Mouse (Mus musculus): Measurements from ENCODE around the gene Strbp. TPM values are rescaled to one million over a fixed set of nuclear protein-coding genes. Genes with fewer than 3 reads are reported as not detected.

The Strbp gene
- polyA plus RNA-seq, 1 experiment from 2014 or later = 11.4 TPM

DNA sequence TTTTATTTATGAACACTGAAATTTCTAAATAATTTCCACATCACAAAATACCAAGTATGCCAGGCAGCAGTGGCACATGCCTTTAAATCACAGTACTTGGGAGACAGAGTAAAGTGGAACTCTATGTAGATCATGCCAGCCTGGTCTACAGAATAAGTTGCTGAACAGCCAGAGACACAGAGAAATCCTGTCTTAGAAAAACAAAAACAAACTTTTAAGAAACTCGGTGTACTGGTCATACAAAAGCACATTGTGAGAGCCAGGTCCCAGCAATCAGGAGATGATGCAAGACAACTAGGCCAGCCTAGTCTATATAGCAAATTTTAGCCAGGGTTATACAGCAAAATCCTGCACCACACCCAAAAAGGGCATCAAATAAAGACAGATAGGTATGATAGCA, 52.6 kb downstream of the Strbp start:
- no peak overlapping the region for H3K4me2 ChIP-seq (ENCODE audit: low read depth, low read length)
- H3K4me3 ChIP-seq (ENCODE audit: low read depth, low read length) = no peak overlapping the region
- H3K9ac ChIP-seq (ENCODE audit: low read depth, low read length) = no peak overlapping the region
- no peaks in the 10 kb centered on the region for H3K4me1 ChIP-seq (ENCODE audit: control insufficient read depth, low read depth, low read length)
- H3K36me3 ChIP-seq (ENCODE audit: control insufficient read depth, insufficient read depth) = no peaks in the 10 kb centered on the region
- H3K27me3 ChIP-seq (ENCODE audit: control insufficient read depth, insufficient read depth, low read depth, low read length) = no peaks in the 10 kb centered on the region
- 49% methylated on average over 1 of the region's 1 CpGs for WGBS (ENCODE audit: insufficient replicate concordance)
- no peak for ATAC-seq (ENCODE audit: low read depth)
- no peak overlapping the region for H3K27ac ChIP-seq (ENCODE audit: low read length)
- H3K9me3 ChIP-seq (replicated peaks; ENCODE audit: control insufficient read depth, low read length) = no peaks in the 10 kb centered on the region

- Histone ChIP-seq H3K4me2 (ENCODE audit: low read depth, low read length) (no peak overlapping the region), H3K27me3 (ENCODE audit: control insufficient read depth, insufficient read depth, low read depth, low read length) (no peaks in the 10 kb centered on the region), H3K27ac (ENCODE audit: low read length) (no peak overlapping the region), H3K9me3 (replicated peaks; ENCODE audit: control insufficient read depth, low read length) (no peaks in the 10 kb centered on the region), H3K9ac (ENCODE audit: low read depth, low read length) (no peak overlapping the region), H3K4me1 (ENCODE audit: control insufficient read depth, low read depth, low read length) (no peaks in the 10 kb centered on the region), H3K4me3 (ENCODE audit: low read depth, low read length) (no peak overlapping the region), H3K36me3 (ENCODE audit: control insufficient read depth, insufficient read depth) (no peaks in the 10 kb centered on the region)
- 66% methylated on average over 2 of the region's 2 CpGs for WGBS (ENCODE audit: insufficient replicate concordance)
- ATAC-seq (ENCODE audit: low read depth) = no peak
Observed at GRCm38 (mm10) chr2:37649590-37649989, 54.1 kb downstream of the Strbp start.

GRCm38 (mm10) chr2:37648966-37649365, 54.7 kb downstream of the Strbp start:
- H3K9me3 ChIP-seq (replicated peaks; ENCODE audit: control insufficient read depth, low read length) = no peaks in the 10 kb centered on the region
- no peaks in the 10 kb centered on the region for H3K4me1 ChIP-seq (ENCODE audit: control insufficient read depth, low read depth, low read length)
- H3K36me3 ChIP-seq (ENCODE audit: control insufficient read depth, insufficient read depth) = no peaks in the 10 kb centered on the region
- no peak overlapping the region for H3K4me2 ChIP-seq (ENCODE audit: low read depth, low read length)
- no peak for ATAC-seq (ENCODE audit: low read depth)
- no peak overlapping the region for H3K27ac ChIP-seq (ENCODE audit: low read length)
- H3K27me3 ChIP-seq (ENCODE audit: control insufficient read depth, insufficient read depth, low read depth, low read length) = no peaks in the 10 kb centered on the region
- no peak overlapping the region for H3K9ac ChIP-seq (ENCODE audit: low read depth, low read length)
- WGBS (ENCODE audit: insufficient replicate concordance) = 84% methylated on average over 1 of the region's 1 CpGs
- H3K4me3 ChIP-seq (ENCODE audit: low read depth, low read length) = no peak overlapping the region

DNA sequence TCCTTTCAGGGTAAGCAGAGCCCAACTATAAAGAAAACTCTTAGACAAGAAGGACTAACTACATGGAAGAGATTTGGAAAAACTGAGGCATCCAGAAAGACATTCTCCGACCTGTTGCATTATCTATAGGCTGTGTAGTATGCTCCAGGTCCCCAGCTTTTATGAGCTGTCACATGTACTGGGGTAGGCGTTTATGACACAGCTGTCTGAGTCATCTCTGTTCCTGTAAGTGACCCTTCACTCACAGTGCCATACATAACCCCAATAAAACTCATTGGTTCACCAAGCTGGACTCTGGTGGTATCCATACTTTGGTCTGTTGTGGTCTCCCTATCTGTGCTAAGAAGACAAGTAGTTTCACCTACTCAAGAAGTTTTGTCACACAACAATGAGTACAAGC, 80.3 kb downstream of the Strbp start:
- no peak overlapping the region for H3K27ac ChIP-seq (ENCODE audit: low read length)
- no peak overlapping the region for H3K4me3 ChIP-seq (ENCODE audit: low read depth, low read length)
- no peaks in the 10 kb centered on the region for H3K36me3 ChIP-seq (ENCODE audit: control insufficient read depth, insufficient read depth)
- no peak overlapping the region for H3K9ac ChIP-seq (ENCODE audit: low read depth, low read length)
- no peaks in the 10 kb centered on the region for H3K27me3 ChIP-seq (ENCODE audit: control insufficient read depth, insufficient read depth, low read depth, low read length)
- no peaks in the 10 kb centered on the region for H3K4me1 ChIP-seq (ENCODE audit: control insufficient read depth, low read depth, low read length)
- H3K4me2 ChIP-seq (ENCODE audit: low read depth, low read length) = no peak overlapping the region
- WGBS (ENCODE audit: insufficient replicate concordance) = 71% methylated on average over 2 of the region's 2 CpGs
- H3K9me3 ChIP-seq (replicated peaks; ENCODE audit: control insufficient read depth, low read length) = no peaks in the 10 kb centered on the region
- ATAC-seq (ENCODE audit: low read depth) = no peak

DNA sequence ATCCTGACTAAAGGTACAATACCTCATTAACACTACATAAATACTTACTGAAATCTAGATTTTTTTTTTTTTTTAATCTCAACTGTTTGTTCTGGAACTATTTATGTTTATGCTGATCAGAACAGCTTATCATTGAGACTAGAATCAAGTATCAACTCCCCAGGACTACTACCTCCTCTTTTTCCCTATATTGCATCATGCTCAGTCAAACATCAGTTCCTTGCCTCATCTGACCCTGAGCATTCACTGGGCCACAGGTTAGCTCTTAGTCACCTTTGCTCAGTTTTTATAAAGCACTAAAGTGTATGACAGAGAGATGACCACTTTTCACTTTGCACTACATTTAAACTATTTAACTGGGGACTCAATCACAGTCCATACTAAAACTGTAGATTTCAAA, 115.7 kb downstream of the Strbp start:
- Histone ChIP-seq H3K9ac (ENCODE audit: low read depth, low read length) (no peak overlapping the region), H3K27ac (ENCODE audit: low read length) (no peak overlapping the region), H3K27me3 (ENCODE audit: control insufficient read depth, insufficient read depth, low read depth, low read length) (no peaks in the 10 kb centered on the region), H3K4me2 (ENCODE audit: low read depth, low read length) (no peak overlapping the region), H3K4me3 (ENCODE audit: low read depth, low read length) (no peak overlapping the region), H3K9me3 (replicated peaks; ENCODE audit: control insufficient read depth, low read length) (no peaks in the 10 kb centered on the region), H3K36me3 (ENCODE audit: control insufficient read depth, insufficient read depth) (peaks cover 2% of the 10 kb centered on the region; the same call in 1 of the 2 replicates), H3K4me1 (ENCODE audit: control insufficient read depth, low read depth, low read length) (no peaks in the 10 kb centered on the region)
- ATAC-seq (ENCODE audit: low read depth) = peak; percentile 62; the same call in 1 of the 2 replicates

GRCm38 (mm10) chr2:37578185-37578584, 125.5 kb downstream of the Strbp start:
- Histone ChIP-seq H3K9me3 (replicated peaks; ENCODE audit: control insufficient read depth, low read length) (no peaks in the 10 kb centered on the region), H3K4me2 (ENCODE audit: low read depth, low read length) (no peak overlapping the region), H3K4me3 (ENCODE audit: low read depth, low read length) (no peak overlapping the region), H3K27me3 (ENCODE audit: control insufficient read depth, insufficient read depth, low read depth, low read length) (no peaks in the 10 kb centered on the region), H3K36me3 (ENCODE audit: control insufficient read depth, insufficient read depth) (no peaks in the 10 kb centered on the region), H3K27ac (ENCODE audit: low read length) (no peak overlapping the region), H3K9ac (ENCODE audit: low read depth, low read length) (no peak overlapping the region), H3K4me1 (ENCODE audit: control insufficient read depth, low read depth, low read length) (no peaks in the 10 kb centered on the region)
- ATAC-seq (ENCODE audit: low read depth) = no peak
- 55% methylated on average over 2 of the region's 2 CpGs for WGBS (ENCODE audit: insufficient replicate concordance)

GRCm38 (mm10) chr2:37576661-37577060, 127.0 kb downstream of the Strbp start:
- no peaks in the 10 kb centered on the region for H3K27me3 ChIP-seq (ENCODE audit: control insufficient read depth, insufficient read depth, low read depth, low read length)
- H3K4me3 ChIP-seq (ENCODE audit: low read depth, low read length) = no peak overlapping the region
- H3K4me1 ChIP-seq (ENCODE audit: control insufficient read depth, low read depth, low read length) = no peaks in the 10 kb centered on the region
- no peak overlapping the region for H3K27ac ChIP-seq (ENCODE audit: low read length)
- no peaks in the 10 kb centered on the region for H3K36me3 ChIP-seq (ENCODE audit: control insufficient read depth, insufficient read depth)
- H3K9me3 ChIP-seq (replicated peaks; ENCODE audit: control insufficient read depth, low read length) = no peaks in the 10 kb centered on the region
- 69% methylated on average over 1 of the region's 1 CpGs for WGBS (ENCODE audit: insufficient replicate concordance)
- H3K9ac ChIP-seq (ENCODE audit: low read depth, low read length) = no peak overlapping the region
- no peak overlapping the region for H3K4me2 ChIP-seq (ENCODE audit: low read depth, low read length)
- ATAC-seq (ENCODE audit: low read depth) = no peak

DNA sequence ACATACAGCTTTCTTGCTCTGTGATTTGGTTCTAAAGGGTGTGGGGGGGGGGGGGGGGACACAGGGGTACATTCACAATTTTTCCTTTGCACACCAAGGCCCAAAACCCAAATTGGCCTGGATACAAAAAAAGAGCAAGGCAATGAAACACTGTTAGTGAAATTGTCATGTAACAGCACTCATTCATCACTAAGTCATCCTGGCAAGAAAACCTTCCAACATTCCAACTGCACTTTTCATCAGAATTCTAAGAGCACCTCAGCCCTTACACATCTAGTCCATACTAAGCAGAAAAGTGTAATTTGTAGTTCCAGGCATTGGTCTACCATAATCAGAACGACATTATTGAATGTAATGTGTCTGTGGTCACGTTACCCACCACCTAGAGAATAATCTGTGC, 131.5 kb downstream of the Strbp start:
- Histone ChIP-seq H3K27ac (ENCODE audit: low read length) (no peak overlapping the region), H3K9ac (ENCODE audit: low read depth, low read length) (no peak overlapping the region), H3K4me2 (ENCODE audit: low read depth, low read length) (no peak overlapping the region), H3K9me3 (replicated peaks; ENCODE audit: control insufficient read depth, low read length) (no peaks in the 10 kb centered on the region), H3K36me3 (ENCODE audit: control insufficient read depth, insufficient read depth) (no peaks in the 10 kb centered on the region), H3K4me3 (ENCODE audit: low read depth, low read length) (no peak overlapping the region), H3K4me1 (ENCODE audit: control insufficient read depth, low read depth, low read length) (peaks cover 6% of the 10 kb centered on the region), H3K27me3 (ENCODE audit: control insufficient read depth, insufficient read depth, low read depth, low read length) (no peaks in the 10 kb centered on the region)
- ATAC-seq (ENCODE audit: low read depth) = no peak
- 72% methylated on average over 2 of the region's 2 CpGs for WGBS (ENCODE audit: insufficient replicate concordance)

- Histone ChIP-seq H3K27ac (ENCODE audit: low read length) (no peak overlapping the region), H3K4me2 (ENCODE audit: low read depth, low read length) (no peak overlapping the region), H3K4me3 (ENCODE audit: low read depth, low read length) (no peak overlapping the region), H3K9me3 (replicated peaks; ENCODE audit: control insufficient read depth, low read length) (no peaks in the 10 kb centered on the region), H3K27me3 (ENCODE audit: control insufficient read depth, insufficient read depth, low read depth, low read length) (no peaks in the 10 kb centered on the region), H3K9ac (ENCODE audit: low read depth, low read length) (no peak overlapping the region), H3K36me3 (ENCODE audit: control insufficient read depth, insufficient read depth) (no peaks in the 10 kb centered on the region; the same call in 1 of the 2 replicates), H3K4me1 (ENCODE audit: control insufficient read depth, low read depth, low read length) (peaks cover 6% of the 10 kb centered on the region)
- peak; percentile 86 for ATAC-seq (ENCODE audit: low read depth)
- WGBS (ENCODE audit: insufficient replicate concordance) = 83% methylated on average over 2 of the region's 2 CpGs
Observed at GRCm38 (mm10) chr2:37570703-37571102, 133.0 kb downstream of the Strbp start.

- no peak overlapping the region for H3K4me2 ChIP-seq (ENCODE audit: low read depth, low read length)
Observed at GRCm38 (mm10) chr2:37569888-37570287, 133.8 kb downstream of the Strbp start.

More at GRCm38 (mm10) chr2:37569888-37570287, 133.8 kb downstream of the Strbp start:
- peak; percentile 44 for ATAC-seq (ENCODE audit: low read depth)
- no peak overlapping the region for H3K27ac ChIP-seq (ENCODE audit: low read length)
- no peaks in the 10 kb centered on the region for H3K9me3 ChIP-seq (replicated peaks; ENCODE audit: control insufficient read depth, low read length)
- WGBS (ENCODE audit: insufficient replicate concordance) = 59% methylated on average over 5 of the region's 5 CpGs
- peaks cover 6% of the 10 kb centered on the region for H3K4me1 ChIP-seq (ENCODE audit: control insufficient read depth, low read depth, low read length)
- peaks cover under 1% of the 10 kb centered on the region; the same call in 1 of the 2 replicates for H3K36me3 ChIP-seq (ENCODE audit: control insufficient read depth, insufficient read depth)
- H3K27me3 ChIP-seq (ENCODE audit: control insufficient read depth, insufficient read depth, low read depth, low read length) = no peaks in the 10 kb centered on the region
- H3K4me3 ChIP-seq (ENCODE audit: low read depth, low read length) = no peak overlapping the region
- no peak overlapping the region for H3K9ac ChIP-seq (ENCODE audit: low read depth, low read length)

All from liver, embryonic 16.5 days (tissue).